Mouse (Mus musculus) embryonic fibroblast, embryonic 13.5 days (primary cell): ENCODE data around the gene Papola.

Source experiments
- CTCF ChIP-seq: IDR thresholded peaks from 2 replicates; pipeline ENCODE4 v1.5.1; 2011; ENCODE audit warnings: mild to moderate bottlenecking, control low read depth, low read length, moderate library complexity, borderline replicate concordance; ENCODE audit not compliant: insufficient read depth
- POLR2A ChIP-seq: IDR thresholded peaks from 2 replicates; pipeline ENCODE4 v1.6.1; 2011; ENCODE audit warnings: low read depth, mild to moderate bottlenecking, control low read depth, low read length, moderate library complexity

DNA sequence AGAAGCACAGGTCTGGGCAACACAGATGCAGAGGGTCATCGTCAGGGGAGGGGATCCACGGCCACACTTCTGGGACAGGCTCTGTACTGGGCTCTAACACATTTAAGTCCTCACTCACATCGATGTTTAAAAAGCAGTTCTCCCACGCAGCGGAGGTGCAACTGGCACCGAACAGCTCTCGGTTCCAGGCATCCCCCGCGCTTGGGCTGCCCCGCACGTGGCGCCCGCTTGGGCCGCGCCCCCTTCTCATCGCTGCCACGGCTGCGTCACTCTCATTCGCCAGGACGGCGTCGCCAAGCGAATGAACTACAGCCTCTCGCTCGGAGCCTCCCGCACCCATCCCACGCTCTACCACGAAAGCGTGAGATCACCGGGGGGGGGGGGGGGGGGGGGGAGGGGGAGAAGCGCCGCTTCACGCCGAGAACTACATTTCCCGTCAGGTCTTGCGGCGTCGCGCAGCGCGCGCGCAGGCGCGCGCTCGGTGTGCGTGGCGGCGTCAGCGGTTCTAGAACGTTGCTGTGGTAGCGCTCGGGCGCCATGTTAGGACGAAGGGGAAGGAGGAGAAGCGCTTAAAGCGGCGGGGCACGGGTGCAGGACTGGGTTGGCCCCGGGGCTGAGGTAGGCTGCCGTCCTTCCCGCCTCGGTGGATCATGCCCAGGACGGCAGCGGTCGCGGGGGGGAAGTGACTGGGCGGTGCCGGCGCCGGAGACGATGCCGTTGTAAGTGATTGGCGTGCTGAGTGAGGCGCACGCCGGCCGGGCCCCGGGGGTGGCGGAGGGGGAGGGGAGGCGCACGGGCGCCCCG, at the start of gene Papola:
- TF ChIP-seq CTCF (no peak), POLR2A (peak; percentile 75)
